Mouse (Mus musculus) forebrain, postnatal 0 days (tissue): ENCODE results near the gene Enox1. TPM values are rescaled to one million over a fixed set of nuclear protein-coding genes. Genes with fewer than 3 reads are reported as not detected.

Source experiments
- ATAC-seq: fragments of 200-750 bp; cut with Nextera tagmentation; 2 replicates; pipeline ENCODE4 v1.8.0; 2017; ENCODE audit warnings: mild to moderate bottlenecking, moderate library complexity
- DNase-seq: peaks from one replicate; pipeline ENCODE4 v3.0.0-alpha.2; 2015
- H3K27ac ChIP-seq: fragments of 300-500 bp; sonication (generic); 2 replicates; pipeline ENCODE4 v1.5.1; 2014; ENCODE audit warnings: low read depth, mild to moderate bottlenecking, antibody characterized with exemption, low read length, moderate library complexity, mixed read lengths
- H3K27me3 ChIP-seq: fragments of 300-500 bp; sonication (generic); 2 replicates; pipeline ENCODE4 v1.6.1; 2014; ENCODE audit warnings: mild to moderate bottlenecking, low read length, mixed read lengths; ENCODE audit not compliant: insufficient read depth
- H3K36me3 ChIP-seq: fragments of 300-500 bp; sonication (generic); 2 replicates; pipeline ENCODE4 v1.6.1; 2014; ENCODE audit warnings: mild to moderate bottlenecking, moderate library complexity; ENCODE audit not compliant: insufficient read depth
- H3K4me1 ChIP-seq: fragments of 300-500 bp; sonication (generic); 2 replicates; pipeline ENCODE4 v1.6.1; 2014; ENCODE audit warnings: antibody characterized with exemption; ENCODE audit not compliant: insufficient read depth
- H3K4me2 ChIP-seq: fragments of 300-500 bp; sonication (generic); 2 replicates; pipeline ENCODE4 v1.6.1; 2014; ENCODE audit warnings: low read depth, mild to moderate bottlenecking, moderate library complexity
- H3K4me3 ChIP-seq: fragments of 300-500 bp; sonication (generic); 2 replicates; pipeline ENCODE4 v1.5.1; 2014; ENCODE audit warnings: low read depth, low read length, mixed read lengths
- H3K9ac ChIP-seq: fragments of 300-500 bp; sonication (generic); 2 replicates; pipeline ENCODE4 v1.6.1; 2014; ENCODE audit warnings: mild to moderate bottlenecking
- H3K9me3 ChIP-seq: fragments of 300-500 bp; sonication (generic); 2 replicates; pipeline ENCODE4 v1.6.1; 2016; ENCODE audit warnings: low read length
- CTCF ChIP-seq: sonication (generic); IDR thresholded peaks from 2 replicates; pipeline ENCODE4 v1.5.1; 2016; ENCODE audit warnings: antibody characterized with exemption, control low read depth, low read depth
- WGBS: fragments of 180-500 bp; shearing (Covaris S2); extraction: QIAGEN DNeasy Blood & Tissue Kit; methylation state at CpG from one replicate; pipeline ENCODE4 v1.1.7; 2014; 5-methylcytosine and 5-hydroxymethylcytosine counted together
- polyA plus RNA-seq: library from polyadenylated mRNA; unstranded; fragments of >200 nt; fragmentation: Nextera tagmentation; extraction: Ambion mirVana; gene quantifications from 2 replicates; pipeline ENCODE4 v1.2.1, GENCODE M21; 2015
- total RNA-seq: library from RNA; depleted of rRNA; stranded (reverse); fragments of >200 nt; gene quantifications from 2 replicates; pipeline ENCODE4 v1.2.3, GENCODE M21; 2014

Enox1 gene
- total and polyA plus RNA-seq, 2 experiments from 2014 or later, result 39.9 to 61.8 TPM

GRCm38 (mm10) chr14:77707279-77707678 lies 550.7 kb downstream of the Enox1 start:
- Histone ChIP-seq H3K27ac (no peak overlapping the region), H3K4me3 (no peak overlapping the region), H3K27me3 (no peaks in the 10 kb centered on the region), H3K36me3 (no peaks in the 10 kb centered on the region), H3K9me3 (no peaks in the 10 kb centered on the region), H3K4me2 (no peak overlapping the region), H3K9ac (no peak overlapping the region), H3K4me1 (no peaks in the 10 kb centered on the region)
- 91% methylated on average over 12 of the region's 12 CpGs for WGBS
- TF ChIP-seq CTCF, result no peak
- ATAC-seq, result no peak
- DNase-seq, result no peak

- Histone ChIP-seq H3K4me1 (no peaks in the 10 kb centered on the region), H3K9me3 (no peaks in the 10 kb centered on the region), H3K27ac (no peak overlapping the region), H3K36me3 (no peaks in the 10 kb centered on the region), H3K9ac (no peak overlapping the region), H3K4me2 (no peak overlapping the region), H3K27me3 (no peaks in the 10 kb centered on the region), H3K4me3 (no peak overlapping the region)
- no peak for DNase-seq
- WGBS, result 55% methylated on average over 12 of the region's 12 CpGs
- TF ChIP-seq CTCF, result peak; percentile 40
- no peak for ATAC-seq
Measured at GRCm38 (mm10) chr14:77708354-77709150, 552.0 kb downstream of the Enox1 start.

GRCm38 (mm10) chr14:77714931-77715535 lies 558.5 kb downstream of the Enox1 start:
- Histone ChIP-seq H3K27me3 (no peaks in the 10 kb centered on the region), H3K4me3 (no peak overlapping the region), H3K9ac (no peak overlapping the region), H3K36me3 (no peaks in the 10 kb centered on the region), H3K9me3 (no peaks in the 10 kb centered on the region), H3K27ac (no peak overlapping the region; the same call in 1 of the 2 replicates), H3K4me1 (no peaks in the 10 kb centered on the region), H3K4me2 (no peak overlapping the region)
- DNase-seq (peak; percentile 36), ATAC-seq (peak; percentile 34; the same call in 1 of the 2 replicates)
- no peak for TF ChIP-seq CTCF
- WGBS, result 46% methylated on average over 9 of the region's 9 CpGs

GRCm38 (mm10) chr14:77716981-77717380 lies 560.4 kb downstream of the Enox1 start:
- H3K4me1 ChIP-seq, result no peaks in the 10 kb centered on the region
- no peak for TF ChIP-seq CTCF
- whole genome bisulfite sequencing, result 84% methylated on average over 5 of the region's 5 CpGs
- H3K36me3 ChIP-seq, result no peaks in the 10 kb centered on the region
- no peak overlapping the region for H3K4me2 ChIP-seq
- no peaks in the 10 kb centered on the region for H3K9me3 ChIP-seq
- no peak overlapping the region for H3K27ac ChIP-seq
- no peak overlapping the region for H3K4me3 ChIP-seq
- H3K27me3 ChIP-seq, result no peaks in the 10 kb centered on the region
- no peak overlapping the region for H3K9ac ChIP-seq
- DNase-seq (no peak), ATAC-seq (no peak)

- no peak overlapping the region for H3K27ac ChIP-seq
- H3K9me3 ChIP-seq, result no peaks in the 10 kb centered on the region
- H3K27me3 ChIP-seq, result no peaks in the 10 kb centered on the region
- no peak for DNase-seq
- no peaks in the 10 kb centered on the region for H3K4me1 ChIP-seq
- no peak overlapping the region for H3K4me3 ChIP-seq
- peak; percentile 58 for ATAC-seq
- WGBS, result 55% methylated on average over 8 of the region's 8 CpGs
- H3K36me3 ChIP-seq, result no peaks in the 10 kb centered on the region; the same call in 1 of the 2 replicates
- no peak for TF ChIP-seq CTCF
- no peak overlapping the region for H3K9ac ChIP-seq
- no peak overlapping the region for H3K4me2 ChIP-seq
Measured at GRCm38 (mm10) chr14:77718814-77719213, 562.3 kb downstream of the Enox1 start.

- no peak for DNase-seq
Measured at GRCm38 (mm10) chr14:77738056-77738455, 581.5 kb downstream of the Enox1 start.

GRCm38 (mm10) chr14:77738751-77739365 lies 582.3 kb downstream of the Enox1 start:
- Histone ChIP-seq H3K36me3 (no peaks in the 10 kb centered on the region), H3K9ac (no peak overlapping the region), H3K27me3 (no peaks in the 10 kb centered on the region), H3K9me3 (no peaks in the 10 kb centered on the region), H3K4me3 (no peak overlapping the region), H3K27ac (no peak overlapping the region), H3K4me2 (no peak overlapping the region), H3K4me1 (no peaks in the 10 kb centered on the region)
- DNase-seq, result no peak
- ATAC-seq, result peak; percentile 27; the same call in 1 of the 2 replicates
- 69% methylated on average over 7 of the region's 7 CpGs for WGBS
- no peak for TF ChIP-seq CTCF

More at GRCm38 (mm10) chr14:77738056-77738455, 581.5 kb downstream of the Enox1 start:
- Histone ChIP-seq H3K27ac (no peak overlapping the region), H3K4me1 (no peaks in the 10 kb centered on the region), H3K36me3 (no peaks in the 10 kb centered on the region), H3K9me3 (no peaks in the 10 kb centered on the region), H3K4me3 (no peak overlapping the region), H3K27me3 (no peaks in the 10 kb centered on the region), H3K9ac (no peak overlapping the region), H3K4me2 (no peak overlapping the region)
- no peak for TF ChIP-seq CTCF
- no peak for ATAC-seq
- 84% methylated on average over 3 of the region's 3 CpGs for WGBS
